Mouse (Mus musculus) limb, embryonic 14.5 days (tissue): ENCODE results near the gene Cd247. TPM values are rescaled to one million over a fixed set of nuclear protein-coding genes. Genes with fewer than 3 reads are reported as not detected.

ENCODE experiments used
- ATAC-seq: fragments of 200-750 bp; cut with Nextera tagmentation; 2 replicates; pipeline ENCODE4 v1.8.0; 2017; ENCODE audit warnings: low read depth, moderate number of reproducible peaks, moderate TSS enrichment; ENCODE audit not compliant: low FRiP score
- DNase-seq: peaks from one replicate; pipeline ENCODE4 v3.0.0-alpha.2; 2015; ENCODE audit warnings: low spot score
- H3K27ac ChIP-seq: fragments of 300-500 bp; sonication (generic); replicated peaks from 2 replicates; pipeline ENCODE4 v1.5.1; 2014; ENCODE audit warnings: low read depth, mild to moderate bottlenecking, low read length, moderate library complexity, mixed read lengths
- H3K27me3 ChIP-seq: fragments of 300-500 bp; sonication (generic); 2 replicates; pipeline ENCODE4 v1.6.1; 2014; ENCODE audit warnings: low read length, mixed read lengths; ENCODE audit not compliant: control insufficient read depth, insufficient read depth
- H3K36me3 ChIP-seq: fragments of 300-500 bp; sonication (generic); 2 replicates; pipeline ENCODE4 v1.6.1; 2014; ENCODE audit warnings: mild to moderate bottlenecking, low read length, moderate library complexity, mixed read lengths; ENCODE audit not compliant: control insufficient read depth, insufficient read depth
- H3K4me1 ChIP-seq: fragments of 300-500 bp; sonication (generic); 2 replicates; pipeline ENCODE4 v1.6.1; 2014; ENCODE audit warnings: antibody characterized with exemption, low read length, mixed read lengths; ENCODE audit not compliant: control insufficient read depth, insufficient read depth
- H3K4me2 ChIP-seq: fragments of 300-500 bp; sonication (generic); replicated peaks from 2 replicates; pipeline ENCODE4 v1.6.1; 2014; ENCODE audit warnings: low read depth, mild to moderate bottlenecking, low read length, moderate library complexity; ENCODE audit not compliant: severe bottlenecking
- H3K4me3 ChIP-seq: fragments of 300-500 bp; sonication (generic); replicated peaks from 2 replicates; pipeline ENCODE4 v1.5.1; 2014; ENCODE audit warnings: low read length
- H3K9ac ChIP-seq: fragments of 300-500 bp; sonication (generic); 2 replicates; pipeline ENCODE4 v1.6.1; 2014; ENCODE audit warnings: mild to moderate bottlenecking, low read depth, low read length, moderate library complexity; ENCODE audit not compliant: severe bottlenecking
- H3K9me3 ChIP-seq: fragments of 300-500 bp; sonication (generic); 2 replicates; pipeline ENCODE4 v1.6.1; 2016; ENCODE audit warnings: low read length; ENCODE audit not compliant: control insufficient read depth
- POLR2A ChIP-seq: fragments of 200-500 bp; IDR thresholded peaks from 2 replicates; pipeline ENCODE4 v1.8.0; 2012; ENCODE audit warnings: inconsistent platforms, mild to moderate bottlenecking, moderate library complexity, borderline replicate concordance; ENCODE audit not compliant: insufficient read depth, insufficient read length; ENCODE audit errors: extremely low read depth
- WGBS: fragments of 180-500 bp; shearing (Covaris S2); extraction: QIAGEN DNeasy Blood & Tissue Kit; methylation state at CpG from one replicate; pipeline ENCODE4 v1.1.7; 2014; 5-methylcytosine and 5-hydroxymethylcytosine counted together
- polyA plus RNA-seq, 2 experiments: library from polyadenylated mRNA; depleted of rRNA in 1 of 2; stranded (reverse) in 1 of 2; unstranded in 1 of 2; fragments of >200 nt; fragmentation: Nextera tagmentation in 1 of 2; extraction: Ambion mirVana in 1 of 2; gene quantifications; 2 replicates each; pipeline versions ENCODE4 v1.2.1 to v1.2.3; 2012 to 2014

Cd247 gene
- polyA plus RNA-seq, 2 experiments, result 0.53 to 0.87 TPM

DNA sequence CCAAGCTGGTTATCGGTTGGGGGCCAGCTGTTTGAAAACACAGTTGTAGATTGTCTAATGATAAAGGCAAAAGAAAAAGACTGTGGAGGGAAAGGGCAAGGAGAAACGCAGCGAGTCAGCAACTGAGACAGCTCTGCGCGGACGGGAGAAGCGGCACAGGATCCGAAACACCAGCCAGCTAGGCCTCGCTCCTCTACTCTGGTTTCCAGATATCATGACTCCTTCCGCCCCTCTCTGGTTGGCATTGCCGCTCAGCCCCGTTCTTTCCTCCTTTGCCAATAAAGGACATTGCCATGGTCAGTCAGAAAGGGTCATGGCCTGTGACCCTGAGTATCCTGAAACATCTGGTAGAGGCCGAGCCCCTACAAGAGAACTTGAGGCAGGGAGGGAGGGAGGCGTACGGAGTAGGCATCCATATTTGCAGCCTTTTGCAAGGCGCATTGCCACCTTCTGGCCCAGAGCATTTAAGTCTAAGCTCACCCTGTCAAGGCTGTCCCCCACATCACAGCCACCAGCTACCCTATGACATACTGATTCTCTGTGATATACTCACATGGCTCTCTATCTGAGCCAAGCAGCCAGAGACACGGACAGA, 682 bp downstream of the Cd247 start:
- no peaks in the 10 kb centered on the region for H3K9me3 ChIP-seq
- no peak overlapping the region for H3K9ac ChIP-seq
- no peak overlapping the region for H3K4me3 ChIP-seq
- TF ChIP-seq POLR2A, result no peak
- no peaks in the 10 kb centered on the region for H3K36me3 ChIP-seq
- DNase-seq (no peak), ATAC-seq (no peak)
- H3K27me3 ChIP-seq, result no peaks in the 10 kb centered on the region
- 88% methylated on average over 17 of the region's 17 CpGs for WGBS
- H3K4me1 ChIP-seq, result 0 out of 2 replicates have a peak, but pooled peaks cover 6% of the 10 kb centered on the region
- H3K4me2 ChIP-seq, result no peak overlapping the region
- H3K27ac ChIP-seq, result no peak overlapping the region

- WGBS, result 68% methylated on average over 6 of the region's 6 CpGs
- Histone ChIP-seq H3K9me3 (no peaks in the 10 kb centered on the region), H3K36me3 (no peaks in the 10 kb centered on the region), H3K27me3 (no peaks in the 10 kb centered on the region), H3K4me3 (no peak overlapping the region), H3K9ac (no peak overlapping the region), H3K4me1 (0 out of 2 replicates have a peak, but pooled peaks cover 6% of the 10 kb centered on the region), H3K4me2 (no peak overlapping the region), H3K27ac (no peak overlapping the region)
- TF ChIP-seq POLR2A, result no peak
- ATAC-seq (no peak), DNase-seq (no peak)
These were observed 1.5 kb downstream of the Cd247 start for GRCm38 (mm10) chr1:165789963-165790362.

- no peak for TF ChIP-seq POLR2A
- no peak overlapping the region for H3K4me2 ChIP-seq
- H3K9ac ChIP-seq, result no peak overlapping the region
- 85% methylated on average over 16 of the region's 17 CpGs for WGBS
- DNase-seq, result no peak
- no peak overlapping the region for H3K4me3 ChIP-seq
- H3K4me1 ChIP-seq, result 0 out of 2 replicates have a peak, but pooled peaks cover 6% of the 10 kb centered on the region
- H3K27me3 ChIP-seq, result no peaks in the 10 kb centered on the region
- no peaks in the 10 kb centered on the region for H3K36me3 ChIP-seq
- no peaks in the 10 kb centered on the region for H3K9me3 ChIP-seq
- no peak overlapping the region for H3K27ac ChIP-seq
- ATAC-seq, result no peak
These were observed 2.2 kb downstream of the Cd247 start for GRCm38 (mm10) chr1:165790461-165791210.

GRCm38 (mm10) chr1:165791411-165791810, 2.9 kb downstream of the Cd247 start:
- H3K4me1 ChIP-seq, result no peaks in the 10 kb centered on the region
- H3K9ac ChIP-seq, result no peak overlapping the region
- no peaks in the 10 kb centered on the region for H3K27me3 ChIP-seq
- no peaks in the 10 kb centered on the region for H3K9me3 ChIP-seq
- no peak for TF ChIP-seq POLR2A
- H3K4me2 ChIP-seq, result no peak overlapping the region
- 84% methylated on average over 9 of the region's 9 CpGs for WGBS
- H3K27ac ChIP-seq, result no peak overlapping the region
- no peak overlapping the region for H3K4me3 ChIP-seq
- DNase-seq (no peak), ATAC-seq (no peak)
- H3K36me3 ChIP-seq, result no peaks in the 10 kb centered on the region

GRCm38 (mm10) chr1:165801709-165802310, 13.3 kb downstream of the Cd247 start:
- Histone ChIP-seq H3K27me3 (no peaks in the 10 kb centered on the region), H3K27ac (no peak overlapping the region), H3K4me2 (no peak overlapping the region), H3K36me3 (no peaks in the 10 kb centered on the region), H3K9me3 (no peaks in the 10 kb centered on the region; the same call in 1 of the 2 replicates), H3K4me3 (no peak overlapping the region), H3K9ac (no peak overlapping the region), H3K4me1 (no peaks in the 10 kb centered on the region)
- WGBS, result 90% methylated on average over 11 of the region's 11 CpGs
- no peak for TF ChIP-seq POLR2A
- DNase-seq, result no peak
- no peak for ATAC-seq
